Mouse (Mus musculus) midbrain, embryonic 16.5 days (tissue): Measurements from ENCODE around the gene Pomgnt1. TPM values are rescaled to one million over a fixed set of nuclear protein-coding genes. Genes with fewer than 3 reads are reported as not detected.
A peak's percentile ranks its signal among the peaks of the same experiment; 100 is the strongest.

ENCODE experiments used
- ATAC-seq: fragments of 200-750 bp; cut with Nextera tagmentation; 2 replicates; pipeline ENCODE4 v1.8.0; 2017; ENCODE audit warnings: moderate TSS enrichment
- H3K27ac ChIP-seq: fragments of 300-500 bp; sonication (generic); 2 replicates; pipeline ENCODE4 v1.5.1; 2014; ENCODE audit warnings: mild to moderate bottlenecking, low read length, mixed read lengths
- H3K27me3 ChIP-seq: fragments of 300-500 bp; sonication (generic); 2 replicates; pipeline ENCODE4 v1.6.1; 2014; ENCODE audit warnings: low read depth, low read length, mixed read lengths; ENCODE audit not compliant: control insufficient read depth, insufficient read depth
- H3K36me3 ChIP-seq: fragments of 300-500 bp; sonication (generic); 2 replicates; pipeline ENCODE4 v1.6.1; 2014; ENCODE audit warnings: mild to moderate bottlenecking, low read length, moderate library complexity, mixed read lengths; ENCODE audit not compliant: control insufficient read depth, insufficient read depth
- H3K4me1 ChIP-seq: fragments of 300-500 bp; sonication (generic); 2 replicates; pipeline ENCODE4 v1.6.1; 2014; ENCODE audit warnings: mild to moderate bottlenecking, low read length, mixed read lengths; ENCODE audit not compliant: control insufficient read depth, insufficient read depth
- H3K4me2 ChIP-seq: fragments of 300-500 bp; sonication (generic); 2 replicates; pipeline ENCODE4 v1.6.1; 2014; ENCODE audit warnings: mild to moderate bottlenecking, low read length, mixed read lengths
- H3K4me3 ChIP-seq: fragments of 300-500 bp; sonication (generic); 2 replicates; pipeline ENCODE4 v1.5.1; 2014; ENCODE audit warnings: low read depth, mild to moderate bottlenecking, low read length, moderate library complexity, mixed read lengths
- H3K9ac ChIP-seq: fragments of 300-500 bp; sonication (generic); 2 replicates; pipeline ENCODE4 v1.6.1; 2014; ENCODE audit warnings: low read depth, low read length, mixed read lengths
- H3K9me3 ChIP-seq: fragments of 300-500 bp; sonication (generic); replicated peaks from 2 replicates; pipeline ENCODE4 v1.6.1; 2014; ENCODE audit warnings: mild to moderate bottlenecking, low read length, mixed read lengths; ENCODE audit not compliant: control insufficient read depth, poor library complexity, severe bottlenecking
- WGBS: fragments of 180-500 bp; shearing (Covaris S2); extraction: QIAGEN DNeasy Blood & Tissue Kit; methylation state at CpG from one replicate; pipeline ENCODE4 v1.1.7; 2014; 5-methylcytosine and 5-hydroxymethylcytosine counted together
- polyA plus RNA-seq: library from polyadenylated mRNA; unstranded; fragments of >200 nt; fragmentation: Nextera tagmentation; extraction: Ambion mirVana; gene quantifications from 2 replicates; pipeline ENCODE4 v1.2.1, GENCODE M21; 2015

Gene Pomgnt1
- polyA plus RNA-seq, 1 experiment from 2014 or later = 68.8 TPM

GRCm38 (mm10) chr4:116174466-116175116, 51.0 kb downstream of the Pomgnt1 start:
- ATAC-seq = no peak
- WGBS = 46% methylated on average over 6 of the region's 6 CpGs
- Histone ChIP-seq H3K27me3 (no peaks in the 10 kb centered on the region), H3K4me3 (no peak overlapping the region), H3K9me3 (no peaks in the 10 kb centered on the region), H3K36me3 (no peaks in the 10 kb centered on the region), H3K9ac (no peak overlapping the region), H3K4me1 (peaks cover 11% of the 10 kb centered on the region), H3K27ac (no peak overlapping the region), H3K4me2 (no peak overlapping the region)

DNA sequence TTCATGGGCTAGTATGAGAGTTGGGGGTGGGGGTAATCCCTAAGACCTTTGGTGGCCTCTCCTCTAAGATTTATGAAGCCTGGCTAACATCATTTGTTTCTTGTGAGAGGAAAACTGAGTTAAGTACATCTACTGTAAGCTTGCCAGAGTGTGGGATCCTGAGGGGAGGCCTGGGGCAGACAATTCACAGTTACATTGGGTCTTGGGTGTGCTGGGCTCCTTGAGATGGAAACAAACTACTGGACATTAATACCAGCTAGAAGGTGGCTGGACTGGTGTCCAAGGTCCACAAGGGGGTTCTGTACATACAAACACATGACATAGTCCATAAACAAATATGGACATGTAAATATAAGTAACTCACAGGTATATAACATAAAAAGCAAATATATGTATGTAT, 51.5 kb downstream of the Pomgnt1 start:
- no peaks in the 10 kb centered on the region for H3K27me3 ChIP-seq
- no peak overlapping the region for H3K27ac ChIP-seq
- H3K9me3 ChIP-seq = no peaks in the 10 kb centered on the region
- H3K36me3 ChIP-seq = no peaks in the 10 kb centered on the region
- peaks cover 11% of the 10 kb centered on the region for H3K4me1 ChIP-seq
- no peak for ATAC-seq
- H3K4me2 ChIP-seq = no peak overlapping the region
- no peak overlapping the region for H3K4me3 ChIP-seq
- H3K9ac ChIP-seq = no peak overlapping the region

DNA sequence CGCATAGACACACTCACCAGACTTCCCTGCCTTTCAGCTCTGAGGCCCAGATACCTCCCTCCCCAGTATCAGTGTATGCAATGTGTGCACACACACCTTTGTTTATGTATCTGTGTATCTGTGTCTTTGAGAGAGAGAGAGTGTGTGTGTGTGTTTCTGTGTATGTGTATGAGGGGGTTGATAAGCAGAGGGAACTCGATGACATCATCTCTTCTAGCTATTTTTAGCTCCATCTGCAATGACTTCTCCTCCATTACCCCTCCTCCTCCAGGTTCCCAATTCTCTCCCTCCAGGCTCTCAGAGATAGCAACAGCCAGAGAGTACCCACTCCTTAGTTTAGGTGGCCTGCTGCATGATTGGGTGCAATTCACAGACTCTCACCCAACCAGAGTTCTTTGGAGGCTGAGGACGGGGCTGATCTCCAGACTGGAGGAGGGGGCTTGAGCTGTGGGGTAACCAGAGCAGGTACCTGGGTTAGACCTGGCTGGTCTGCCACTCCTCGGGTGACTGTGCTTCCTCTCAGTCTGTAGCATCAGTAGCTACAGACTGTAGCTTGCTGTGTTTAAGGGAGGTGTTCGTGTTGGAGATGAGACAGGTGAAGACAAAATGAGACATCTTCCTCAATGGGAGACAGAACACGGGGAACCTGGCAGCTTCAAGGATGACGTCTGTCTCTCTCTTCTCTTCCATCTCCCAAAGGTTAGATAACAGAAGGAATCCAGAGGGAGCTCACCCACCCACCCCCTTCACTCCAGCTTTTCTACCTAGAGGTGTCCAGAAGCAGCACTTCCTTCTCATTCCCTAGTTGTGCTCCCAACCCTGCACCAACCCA, 52.3 kb downstream of the Pomgnt1 start:
- Histone ChIP-seq H3K9ac (no peak overlapping the region), H3K4me1 (peaks cover 11% of the 10 kb centered on the region), H3K9me3 (no peaks in the 10 kb centered on the region), H3K36me3 (no peaks in the 10 kb centered on the region), H3K4me3 (no peak overlapping the region), H3K27me3 (no peaks in the 10 kb centered on the region), H3K4me2 (no peak overlapping the region; the same call in 1 of the 2 replicates), H3K27ac (peak overlapping the region; percentile 60)
- WGBS = 74% methylated on average over 7 of the region's 7 CpGs
- ATAC-seq = peak; percentile 49

DNA sequence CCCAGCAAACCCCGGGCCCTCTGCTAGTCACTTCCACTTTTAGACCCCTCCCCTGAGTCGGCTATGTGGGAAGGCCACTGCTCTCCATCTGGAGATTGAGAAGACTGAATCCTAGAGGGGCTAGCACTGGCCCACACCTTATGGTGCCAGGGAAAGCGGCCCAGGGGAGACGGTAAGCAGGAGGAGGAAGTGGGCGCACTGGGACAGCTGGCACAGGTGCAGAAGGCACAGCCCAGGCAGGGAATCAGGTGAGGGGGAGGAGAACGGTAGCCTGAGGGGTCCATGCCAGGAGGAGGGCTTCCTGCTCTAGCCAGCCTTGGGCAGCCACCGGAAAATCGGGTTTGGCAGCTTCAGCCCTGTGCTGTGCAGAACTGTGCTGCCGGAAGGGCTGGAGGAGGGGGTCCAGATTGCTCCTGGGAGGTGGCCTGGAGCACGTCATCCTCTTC, 52.9 kb downstream of the Pomgnt1 start:
- Histone ChIP-seq H3K27ac (peak overlapping the region; percentile 60; the same call in 1 of the 2 replicates), H3K9ac (0 out of 2 replicates have a peak overlapping the region, but pooled peaks have one; percentile 23), H3K4me1 (peaks cover 11% of the 10 kb centered on the region), H3K36me3 (no peaks in the 10 kb centered on the region), H3K4me3 (no peak overlapping the region), H3K4me2 (peak overlapping the region; percentile 40), H3K9me3 (no peaks in the 10 kb centered on the region), H3K27me3 (no peaks in the 10 kb centered on the region)
- peak; percentile 81 for ATAC-seq
- 20% methylated on average over 10 of the region's 10 CpGs for WGBS

DNA sequence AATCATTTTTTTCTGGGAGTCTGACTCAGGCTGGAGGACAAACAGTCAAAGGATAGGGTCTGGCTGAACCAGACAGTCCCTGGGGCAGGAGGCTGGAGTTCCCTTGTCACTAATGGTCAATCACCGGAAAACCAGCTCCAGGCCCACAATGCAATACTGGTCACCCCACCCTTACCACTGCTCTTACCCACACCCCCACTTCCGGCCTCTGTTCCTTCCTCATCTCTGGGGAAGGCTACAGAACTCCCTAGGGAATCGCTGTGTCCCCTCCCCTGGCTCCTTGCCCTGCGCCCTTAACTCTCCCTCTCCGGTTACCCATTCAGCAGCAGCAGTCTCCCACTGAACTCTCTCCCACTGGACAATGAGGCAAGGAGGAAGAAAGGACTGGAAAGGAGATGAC, 53.5 kb downstream of the Pomgnt1 start:
- Histone ChIP-seq H3K4me1 (peaks cover 11% of the 10 kb centered on the region), H3K9me3 (no peaks in the 10 kb centered on the region), H3K27ac (peak overlapping the region; percentile 23; the same call in 1 of the 2 replicates), H3K36me3 (no peaks in the 10 kb centered on the region), H3K4me3 (no peak overlapping the region), H3K27me3 (no peaks in the 10 kb centered on the region), H3K9ac (no peak overlapping the region), H3K4me2 (peak overlapping the region; percentile 40; the same call in 1 of the 2 replicates)
- no peak for ATAC-seq
- WGBS = 22% methylated on average over 5 of the region's 5 CpGs

DNA sequence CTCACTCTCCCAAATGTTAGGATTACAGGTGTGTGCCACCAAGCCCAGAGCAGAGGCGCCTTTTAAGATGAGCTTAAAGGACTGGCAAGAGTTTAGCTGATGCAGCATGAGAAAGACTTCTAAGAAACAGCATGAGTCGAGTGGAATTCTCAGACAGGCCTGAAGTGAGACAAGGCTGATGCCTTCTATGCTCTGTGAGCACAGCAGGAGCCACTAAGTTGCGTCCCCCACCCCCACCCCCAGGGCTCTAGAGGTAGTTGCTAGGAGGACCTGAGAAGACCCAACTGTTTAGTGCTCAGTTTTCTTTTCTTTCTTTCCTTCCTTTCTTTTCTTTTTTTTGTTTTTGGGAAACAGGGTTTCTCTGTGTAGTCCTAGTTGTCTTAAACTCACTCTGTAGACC, 58.4 kb downstream of the Pomgnt1 start:
- Histone ChIP-seq H3K27me3 (no peaks in the 10 kb centered on the region), H3K36me3 (no peaks in the 10 kb centered on the region), H3K4me3 (no peak overlapping the region), H3K9ac (no peak overlapping the region), H3K9me3 (no peaks in the 10 kb centered on the region), H3K4me2 (no peak overlapping the region), H3K4me1 (peaks cover 6% of the 10 kb centered on the region), H3K27ac (no peak overlapping the region)
- WGBS = 25% methylated on average over 3 of the region's 3 CpGs
- no peak for ATAC-seq

DNA sequence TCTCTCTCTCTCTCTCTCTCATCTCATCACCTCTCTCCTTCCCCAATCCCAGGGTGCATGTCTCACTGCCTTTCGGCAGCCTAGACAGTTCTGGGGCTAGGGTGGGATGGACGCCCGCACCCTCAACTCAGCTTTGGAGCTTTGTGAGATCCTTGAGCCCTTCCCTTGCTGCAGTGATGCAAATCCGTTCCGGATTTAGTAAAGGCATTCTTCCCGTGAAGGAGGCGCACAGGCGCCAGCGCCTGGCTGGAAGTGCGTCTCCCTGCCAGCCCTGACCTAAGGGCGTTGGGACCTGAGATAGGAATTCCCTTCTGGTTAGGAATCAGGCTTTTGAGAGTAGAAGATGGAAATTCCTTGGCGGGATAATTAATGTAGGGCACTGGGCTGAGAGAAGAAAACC, 59.1 kb downstream of the Pomgnt1 start:
- Histone ChIP-seq H3K4me2 (peak overlapping the region; percentile 49), H3K4me1 (peaks cover 4% of the 10 kb centered on the region; the same call in 1 of the 2 replicates), H3K9me3 (no peaks in the 10 kb centered on the region), H3K9ac (peak overlapping the region; percentile 61), H3K27me3 (no peaks in the 10 kb centered on the region), H3K36me3 (no peaks in the 10 kb centered on the region), H3K27ac (peak overlapping the region; percentile 50; the same call in 1 of the 2 replicates), H3K4me3 (peak overlapping the region; percentile 18)
- no peak for ATAC-seq
- 2% methylated on average over 12 of the region's 12 CpGs for WGBS

DNA sequence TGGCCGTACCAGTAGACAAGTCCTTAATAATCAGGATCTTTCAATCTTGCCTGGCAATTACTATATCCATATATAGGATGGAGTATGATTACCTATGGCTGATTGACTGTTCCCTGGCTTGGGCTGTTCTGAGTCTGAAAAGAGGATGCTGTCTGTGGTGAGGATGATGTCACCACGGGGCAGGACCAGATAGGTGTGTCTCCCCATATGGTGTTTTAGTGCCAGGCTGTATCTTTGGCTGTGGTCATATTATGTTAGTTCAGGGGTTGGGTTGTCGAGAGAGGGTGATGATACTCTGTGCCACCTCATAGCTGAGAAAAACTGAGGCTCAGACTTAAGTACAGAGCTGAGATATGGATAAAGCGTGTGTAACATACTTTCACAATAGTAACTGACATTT, 61.4 kb downstream of the Pomgnt1 start:
- H3K4me1 ChIP-seq = peaks cover 4% of the 10 kb centered on the region; the same call in 1 of the 2 replicates
- 93% methylated on average over 4 of the region's 4 CpGs for WGBS
- H3K27me3 ChIP-seq = no peaks in the 10 kb centered on the region
- H3K9ac ChIP-seq = no peak overlapping the region
- H3K27ac ChIP-seq = no peak overlapping the region
- no peaks in the 10 kb centered on the region for H3K36me3 ChIP-seq
- no peak for ATAC-seq
- H3K4me3 ChIP-seq = no peak overlapping the region
- H3K4me2 ChIP-seq = no peak overlapping the region
- H3K9me3 ChIP-seq = no peaks in the 10 kb centered on the region

DNA sequence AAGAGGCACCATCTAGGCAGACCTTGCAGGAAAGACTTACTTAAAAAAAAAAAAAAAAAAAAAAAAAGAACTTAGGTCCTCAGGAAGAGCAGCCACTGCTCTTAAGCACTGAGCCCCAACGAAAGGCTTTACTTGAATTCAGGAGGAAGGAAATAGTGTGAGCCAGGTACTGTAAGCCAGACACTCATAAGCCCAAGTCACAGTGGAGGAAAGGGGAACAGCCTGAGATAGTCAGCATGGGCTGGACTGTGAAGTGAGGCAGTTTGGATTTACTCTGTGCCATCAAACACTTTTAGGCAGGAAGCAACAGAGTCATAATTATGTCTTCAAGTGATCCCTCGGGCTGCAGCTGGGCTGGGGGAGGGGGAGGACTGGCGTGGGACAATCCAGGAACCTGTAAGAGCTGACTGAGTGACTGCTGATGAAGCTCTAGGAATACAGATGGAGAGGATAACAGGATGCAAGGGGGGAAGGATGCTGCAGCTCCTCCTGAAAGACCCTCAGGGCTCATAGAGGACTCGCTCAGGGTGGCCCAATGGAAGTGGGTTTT, 68.7 kb downstream of the Pomgnt1 start:
- Histone ChIP-seq H3K9me3 (no peaks in the 10 kb centered on the region), H3K9ac (no peak overlapping the region), H3K27me3 (no peaks in the 10 kb centered on the region), H3K4me2 (no peak overlapping the region), H3K27ac (no peak overlapping the region), H3K36me3 (no peaks in the 10 kb centered on the region), H3K4me3 (no peak overlapping the region), H3K4me1 (no peaks in the 10 kb centered on the region)
- 67% methylated on average over 4 of the region's 4 CpGs for WGBS
- no peak for ATAC-seq
